Mouse (Mus musculus): ENCODE results near the gene Ntng1. TPM values are rescaled to one million over a fixed set of nuclear protein-coding genes. Genes with fewer than 3 reads are reported as not detected.
A peak's percentile ranks its signal among the peaks of the same experiment; 100 is the strongest.

Gene Ntng1
- polyA plus RNA-seq (2015; fragmentation: Nextera tagmentation; extraction: Ambion mirVana), result 3.3 and 4.7 TPM in 2 replicates

GRCm38 (mm10) chr3:110143206-110144061 is at the start of gene Ntng1:
TSS of gene Ntng1 (minus strand) at chr3:110144011.
- Histone ChIP-seq H3K27ac (replicated peaks) (no peak within 1 kb of the TSS), H3K9me3 (replicated peaks) (no peaks in the 10 kb centered on the region), H3K4me3 (replicated peaks) (peak within 1 kb of the TSS; percentile 68), H3K4me1 (peaks cover 10% of the 10 kb centered on the region), H3K9ac (peak within 1 kb of the TSS; percentile 44), H3K36me3 (no peaks in the 10 kb centered on the region), H3K27me3 (no peaks in the 10 kb centered on the region; the same call in none of the 2 replicates), H3K4me2 (replicated peaks) (peak within 1 kb of the TSS; percentile 99)
- under 1% methylated on average over 52 of the region's 52 CpGs for WGBS
- ATAC-seq (ENCODE audit: insufficient number of reproducible peaks, low FRiP score, low TSS enrichment, low read depth), result 0 out of 2 replicates have a peak, but pooled peaks have one; percentile 44

DNA sequence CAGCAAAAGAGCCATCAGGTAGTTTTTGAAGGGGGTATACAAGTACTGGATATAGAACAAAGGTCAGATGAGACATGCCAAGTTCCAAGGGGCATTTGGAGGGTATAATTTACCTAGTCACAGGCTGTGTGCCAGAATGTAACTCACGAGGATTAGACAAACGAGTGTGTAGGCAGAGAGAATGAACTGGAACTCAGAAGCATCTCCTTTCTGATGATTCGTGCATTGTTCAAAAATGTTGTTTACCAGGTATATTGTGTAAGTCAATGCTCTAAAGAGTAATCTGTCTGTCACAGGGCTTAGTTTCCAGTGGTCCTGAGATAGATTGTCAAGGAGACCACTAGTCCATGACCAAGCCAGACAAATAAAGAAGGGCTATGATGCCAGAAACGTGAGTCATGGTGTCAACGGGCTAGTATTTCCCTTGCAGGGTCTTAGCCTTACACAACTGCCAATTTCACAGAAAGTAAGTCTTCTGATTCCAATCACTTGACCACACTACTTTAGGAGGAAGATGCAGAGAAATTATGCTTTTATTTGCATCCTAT is 43.7 kb upstream of the Ntng1 start:
- Histone ChIP-seq H3K36me3 (no peaks in the 10 kb centered on the region), H3K4me1 (no peaks in the 10 kb centered on the region), H3K4me3 (replicated peaks) (no peak overlapping the region), H3K27ac (replicated peaks) (no peak overlapping the region), H3K9ac (no peak overlapping the region), H3K27me3 (no peaks in the 10 kb centered on the region), H3K9me3 (replicated peaks) (no peaks in the 10 kb centered on the region), H3K4me2 (replicated peaks) (no peak overlapping the region)
- no peak for ATAC-seq (ENCODE audit: insufficient number of reproducible peaks, low FRiP score, low TSS enrichment, low read depth)
- WGBS, result 81% methylated on average over 5 of the region's 5 CpGs

DNA sequence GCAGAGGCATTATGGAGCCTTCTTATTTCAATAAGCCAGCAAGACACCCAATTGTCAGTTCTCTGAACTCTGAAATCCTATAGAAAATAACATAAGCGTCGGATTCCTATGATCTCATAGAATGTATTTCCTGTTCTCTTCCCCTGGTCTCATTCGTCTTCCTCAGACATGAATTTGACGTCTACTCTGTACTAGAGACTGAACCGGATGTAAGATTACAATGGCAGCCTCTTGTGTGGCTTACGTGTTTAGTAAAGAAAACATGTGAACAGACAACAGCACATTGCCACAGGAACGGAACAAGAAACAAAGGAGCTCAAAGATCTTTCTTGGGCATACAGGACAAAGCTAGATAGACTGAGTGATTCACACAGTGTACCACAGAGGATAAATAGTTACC is 5.3 kb upstream of the Ntng1 start:
- WGBS, result 81% methylated on average over 7 of the region's 7 CpGs
- H3K9ac ChIP-seq, result no peak overlapping the region
- no peaks in the 10 kb centered on the region; the same call in none of the 2 replicates for H3K27me3 ChIP-seq
- H3K4me1 ChIP-seq, result no peaks in the 10 kb centered on the region
- H3K4me3 ChIP-seq (replicated peaks), result no peak overlapping the region
- ATAC-seq (ENCODE audit: insufficient number of reproducible peaks, low FRiP score, low TSS enrichment, low read depth), result no peak
- H3K4me2 ChIP-seq (replicated peaks), result no peak overlapping the region
- no peak overlapping the region for H3K27ac ChIP-seq (replicated peaks)
- no peaks in the 10 kb centered on the region for H3K36me3 ChIP-seq
- H3K9me3 ChIP-seq (replicated peaks), result no peaks in the 10 kb centered on the region

GRCm38 (mm10) chr3:110144301-110145055 is 667 bp upstream of the Ntng1 start:
- ATAC-seq (ENCODE audit: insufficient number of reproducible peaks, low FRiP score, low TSS enrichment, low read depth), result no peak
- no peaks in the 10 kb centered on the region for H3K36me3 ChIP-seq
- no peak overlapping the region for H3K9ac ChIP-seq
- H3K27me3 ChIP-seq, result no peaks in the 10 kb centered on the region; the same call in none of the 2 replicates
- WGBS, result 35% methylated on average over 6 of the region's 6 CpGs
- peak overlapping the region; percentile 99 for H3K4me2 ChIP-seq (replicated peaks)
- H3K27ac ChIP-seq (replicated peaks), result no peak overlapping the region
- H3K4me1 ChIP-seq, result peaks cover 10% of the 10 kb centered on the region
- H3K4me3 ChIP-seq (replicated peaks), result peak overlapping the region; percentile 68; the same call in 1 of the 2 replicates
- no peaks in the 10 kb centered on the region for H3K9me3 ChIP-seq (replicated peaks)

- under 1% methylated on average over 77 of the region's 77 CpGs for WGBS
- no peaks in the 10 kb centered on the region for H3K36me3 ChIP-seq
- no peak overlapping the region for H3K27ac ChIP-seq (replicated peaks)
- H3K9ac ChIP-seq, result peak overlapping the region; percentile 44
- H3K4me2 ChIP-seq (replicated peaks), result peak overlapping the region; percentile 99
- H3K27me3 ChIP-seq, result no peaks in the 10 kb centered on the region; the same call in none of the 2 replicates
- H3K4me3 ChIP-seq (replicated peaks), result peak overlapping the region; percentile 68
- ATAC-seq (ENCODE audit: insufficient number of reproducible peaks, low FRiP score, low TSS enrichment, low read depth), result peak; percentile 49; the same call in 1 of the 2 replicates
- peaks cover 10% of the 10 kb centered on the region for H3K4me1 ChIP-seq
- H3K9me3 ChIP-seq (replicated peaks), result no peaks in the 10 kb centered on the region
Measured at GRCm38 (mm10) chr3:110142314-110143205, 1.3 kb downstream of the Ntng1 start.

GRCm38 (mm10) chr3:110141351-110142302 is 2.2 kb downstream of the Ntng1 start:
- Histone ChIP-seq H3K9me3 (replicated peaks) (no peaks in the 10 kb centered on the region), H3K4me2 (replicated peaks) (peak overlapping the region; percentile 99), H3K27ac (replicated peaks) (no peak overlapping the region), H3K4me3 (replicated peaks) (peak overlapping the region; percentile 68), H3K27me3 (no peaks in the 10 kb centered on the region; the same call in none of the 2 replicates), H3K4me1 (peaks cover 10% of the 10 kb centered on the region), H3K36me3 (no peaks in the 10 kb centered on the region), H3K9ac (no peak overlapping the region)
- 3% methylated on average over 13 of the region's 13 CpGs for WGBS
- no peak for ATAC-seq (ENCODE audit: insufficient number of reproducible peaks, low FRiP score, low TSS enrichment, low read depth)

DNA sequence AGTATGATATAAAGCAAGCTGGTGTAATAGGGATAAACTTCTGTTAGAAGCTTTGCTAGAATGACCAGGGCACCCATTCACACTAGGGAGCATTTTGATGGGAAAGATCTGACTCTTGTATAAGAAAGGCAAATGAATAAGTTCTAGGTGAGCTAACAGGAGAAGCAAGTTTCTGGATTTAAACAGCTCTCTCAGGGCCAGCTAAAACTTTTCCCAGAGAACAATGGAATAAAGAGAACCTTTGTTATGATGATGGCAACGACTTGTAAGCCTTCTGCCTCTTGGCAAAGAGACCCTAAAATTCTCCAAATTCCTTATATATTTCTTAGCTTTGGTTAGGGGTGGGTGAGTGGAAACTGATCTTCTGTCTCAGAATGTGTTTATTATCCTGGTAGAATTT is 7.7 kb downstream of the Ntng1 start:
- no peak overlapping the region for H3K9ac ChIP-seq
- no peaks in the 10 kb centered on the region for H3K36me3 ChIP-seq
- no peaks in the 10 kb centered on the region for H3K27me3 ChIP-seq
- H3K4me2 ChIP-seq (replicated peaks), result no peak overlapping the region
- 0% methylated on average over 1 of the region's 1 CpGs for WGBS
- ATAC-seq (ENCODE audit: insufficient number of reproducible peaks, low FRiP score, low TSS enrichment, low read depth), result no peak
- no peak overlapping the region for H3K4me3 ChIP-seq (replicated peaks)
- no peak overlapping the region for H3K27ac ChIP-seq (replicated peaks)
- H3K9me3 ChIP-seq (replicated peaks), result no peaks in the 10 kb centered on the region
- no peaks in the 10 kb centered on the region for H3K4me1 ChIP-seq

DNA sequence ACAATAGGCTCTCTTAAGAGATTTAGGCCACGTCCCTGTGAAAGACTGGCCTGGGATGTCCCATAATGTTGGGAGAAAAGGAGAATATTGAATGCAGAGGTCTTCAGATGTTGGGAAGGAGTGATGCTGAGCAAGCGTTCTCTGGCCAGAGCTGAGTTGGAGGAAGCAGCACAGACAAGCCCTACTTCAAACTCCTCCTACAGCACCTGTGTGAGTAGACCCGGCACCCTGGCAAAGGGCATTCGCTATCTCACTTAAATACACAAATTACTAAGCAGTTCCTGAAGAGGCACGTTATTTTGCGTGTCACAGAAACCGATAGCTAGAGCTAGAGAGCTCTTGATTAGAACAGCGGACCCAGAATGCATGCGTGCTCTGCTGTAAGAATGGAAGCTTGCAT is 10.7 kb downstream of the Ntng1 start:
- H3K4me2 ChIP-seq (replicated peaks), result no peak overlapping the region
- no peaks in the 10 kb centered on the region for H3K4me1 ChIP-seq
- no peaks in the 10 kb centered on the region for H3K9me3 ChIP-seq (replicated peaks)

GRCm38 (mm10) chr3:110132289-110132688 is 11.5 kb downstream of the Ntng1 start:
- H3K4me1 ChIP-seq, result no peaks in the 10 kb centered on the region
- 67% methylated on average over 8 of the region's 8 CpGs for WGBS
- H3K4me3 ChIP-seq (replicated peaks), result no peak overlapping the region
- H3K27me3 ChIP-seq, result no peaks in the 10 kb centered on the region
- no peaks in the 10 kb centered on the region for H3K36me3 ChIP-seq
- H3K9me3 ChIP-seq (replicated peaks), result no peaks in the 10 kb centered on the region
- no peak overlapping the region for H3K27ac ChIP-seq (replicated peaks)
- no peak overlapping the region for H3K4me2 ChIP-seq (replicated peaks)
- no peak overlapping the region for H3K9ac ChIP-seq
- no peak for ATAC-seq (ENCODE audit: insufficient number of reproducible peaks, low FRiP score, low TSS enrichment, low read depth)

More for the DNA sequence above, 10.7 kb downstream of the Ntng1 start:
- H3K36me3 ChIP-seq, result no peaks in the 10 kb centered on the region
- H3K9ac ChIP-seq, result no peak overlapping the region
- H3K4me3 ChIP-seq (replicated peaks), result no peak overlapping the region
- WGBS, result 81% methylated on average over 9 of the region's 9 CpGs
- H3K27me3 ChIP-seq, result no peaks in the 10 kb centered on the region
- ATAC-seq (ENCODE audit: insufficient number of reproducible peaks, low FRiP score, low TSS enrichment, low read depth), result no peak
- no peak overlapping the region for H3K27ac ChIP-seq (replicated peaks)
